Mouse (Mus musculus) hindbrain, embryonic 11.5 days (tissue): ENCODE data around the gene Mta3. TPM values are rescaled to one million over a fixed set of nuclear protein-coding genes. Genes with fewer than 3 reads are reported as not detected.

ENCODE experiments used
- ATAC-seq: fragments of 200-750 bp; cut with Nextera tagmentation; 2 replicates; pipeline ENCODE4 v1.8.0; 2017; ENCODE audit warnings: mild to moderate bottlenecking, moderate TSS enrichment, moderate library complexity; ENCODE audit not compliant: low FRiP score
- DNase-seq: peaks from one replicate; pipeline ENCODE4 v3.0.0-alpha.2; 2015; ENCODE audit warnings: low spot score
- H3K27ac ChIP-seq: fragments of 300-500 bp; sonication (generic); 2 replicates; pipeline ENCODE4 v1.5.1; 2014; ENCODE audit warnings: mild to moderate bottlenecking, low read depth, low read length
- H3K27me3 ChIP-seq: fragments of 300-500 bp; sonication (generic); 2 replicates; pipeline ENCODE4 v1.6.1; 2014; ENCODE audit warnings: mild to moderate bottlenecking, low read length, moderate library complexity, mixed read lengths; ENCODE audit not compliant: control insufficient read depth, insufficient read depth
- H3K36me3 ChIP-seq: fragments of 300-500 bp; sonication (generic); 2 replicates; pipeline ENCODE4 v1.6.1; 2014; ENCODE audit warnings: mild to moderate bottlenecking, low read length, moderate library complexity, mixed read lengths; ENCODE audit not compliant: control insufficient read depth, insufficient read depth
- H3K4me1 ChIP-seq: fragments of 300-500 bp; sonication (generic); replicated peaks from 2 replicates; pipeline ENCODE4 v1.6.1; 2014; ENCODE audit warnings: low read length, mixed read lengths; ENCODE audit not compliant: control insufficient read depth, insufficient read depth
- H3K4me2 ChIP-seq: fragments of 300-500 bp; sonication (generic); replicated peaks from 2 replicates; pipeline ENCODE4 v1.6.1; 2014; ENCODE audit warnings: mild to moderate bottlenecking, low read depth, low read length
- H3K4me3 ChIP-seq: fragments of 300-500 bp; sonication (generic); 2 replicates; pipeline ENCODE4 v1.5.1; 2014; ENCODE audit warnings: low read depth, low read length
- H3K9ac ChIP-seq: fragments of 300-500 bp; sonication (generic); 2 replicates; pipeline ENCODE4 v1.6.1; 2014; ENCODE audit warnings: low read depth, low read length
- H3K9me3 ChIP-seq: fragments of 300-500 bp; sonication (generic); 2 replicates; pipeline ENCODE4 v1.6.1; 2016; ENCODE audit warnings: low read length; ENCODE audit not compliant: control insufficient read depth
- WGBS: fragments of 180-500 bp; shearing (Covaris S2); extraction: QIAGEN DNeasy Blood & Tissue Kit; methylation state at CpG from one replicate; pipeline ENCODE4 v1.1.7; 2014; 5-methylcytosine and 5-hydroxymethylcytosine counted together
- polyA plus RNA-seq: library from polyadenylated mRNA; unstranded; fragments of >200 nt; fragmentation: Nextera tagmentation; extraction: Ambion mirVana; gene quantifications from 2 replicates; pipeline ENCODE4 v1.2.1, GENCODE M21; 2014

Gene Mta3
- polyA plus RNA-seq, 1 experiment from 2014 or later: 41.7 TPM

- no peaks in the 10 kb centered on the region for H3K4me1 ChIP-seq
- no peak overlapping the region for H3K4me2 ChIP-seq
- H3K4me3 ChIP-seq: no peak overlapping the region
- no peak for DNase-seq
- H3K36me3 ChIP-seq: no peaks in the 10 kb centered on the region
- ATAC-seq: no peak
- no peaks in the 10 kb centered on the region for H3K27me3 ChIP-seq
- H3K9ac ChIP-seq: no peak overlapping the region
- H3K27ac ChIP-seq: no peak overlapping the region
- no peaks in the 10 kb centered on the region for H3K9me3 ChIP-seq
- WGBS: 92% methylated on average over 8 of the region's 8 CpGs
Observed at GRCm38 (mm10) chr17:83737775-83738174, 31.8 kb downstream of the Mta3 start.

- DNase-seq (no peak), ATAC-seq (no peak)
- H3K9ac ChIP-seq: no peak overlapping the region
- no peak overlapping the region for H3K4me2 ChIP-seq
- no peaks in the 10 kb centered on the region for H3K4me1 ChIP-seq
- no peaks in the 10 kb centered on the region for H3K36me3 ChIP-seq
- no peaks in the 10 kb centered on the region for H3K9me3 ChIP-seq
- no peak overlapping the region for H3K27ac ChIP-seq
- H3K4me3 ChIP-seq: no peak overlapping the region
- no peaks in the 10 kb centered on the region for H3K27me3 ChIP-seq
- WGBS: 82% methylated on average over 7 of the region's 7 CpGs
Observed at GRCm38 (mm10) chr17:83740135-83740676, 34.2 kb downstream of the Mta3 start.

- Histone ChIP-seq H3K4me2 (no peak overlapping the region), H3K4me1 (no peaks in the 10 kb centered on the region), H3K9me3 (no peaks in the 10 kb centered on the region), H3K9ac (no peak overlapping the region), H3K27ac (no peak overlapping the region), H3K27me3 (no peaks in the 10 kb centered on the region), H3K36me3 (no peaks in the 10 kb centered on the region), H3K4me3 (no peak overlapping the region)
- DNase-seq: no peak
- 85% methylated on average over 6 of the region's 6 CpGs for WGBS
- ATAC-seq: no peak
Observed at GRCm38 (mm10) chr17:83741243-83741642, 35.3 kb downstream of the Mta3 start.

- Histone ChIP-seq H3K4me3 (no peak overlapping the region), H3K9me3 (no peaks in the 10 kb centered on the region), H3K27ac (no peak overlapping the region), H3K4me1 (no peaks in the 10 kb centered on the region), H3K27me3 (no peaks in the 10 kb centered on the region), H3K36me3 (no peaks in the 10 kb centered on the region), H3K9ac (no peak overlapping the region), H3K4me2 (no peak overlapping the region)
- no peak for ATAC-seq
- WGBS: 96% methylated on average over 11 of the region's 11 CpGs
- DNase-seq: no peak
Observed at GRCm38 (mm10) chr17:83744231-83744824, 38.4 kb downstream of the Mta3 start.

GRCm38 (mm10) chr17:83747405-83748160 is 41.6 kb downstream of the Mta3 start:
- no peak for ATAC-seq
- Histone ChIP-seq H3K36me3 (no peaks in the 10 kb centered on the region), H3K9ac (no peak overlapping the region), H3K27ac (no peak overlapping the region), H3K4me1 (no peaks in the 10 kb centered on the region), H3K27me3 (no peaks in the 10 kb centered on the region), H3K4me2 (no peak overlapping the region), H3K4me3 (no peak overlapping the region), H3K9me3 (no peaks in the 10 kb centered on the region)
- WGBS: 90% methylated on average over 10 of the region's 10 CpGs
- DNase-seq: no peak

- ATAC-seq (no peak), DNase-seq (no peak)
- no peaks in the 10 kb centered on the region for H3K4me1 ChIP-seq
- H3K9ac ChIP-seq: no peak overlapping the region
- H3K9me3 ChIP-seq: no peaks in the 10 kb centered on the region
- H3K4me3 ChIP-seq: no peak overlapping the region
- H3K36me3 ChIP-seq: no peaks in the 10 kb centered on the region
- H3K27ac ChIP-seq: no peak overlapping the region
- WGBS: 87% methylated on average over 5 of the region's 5 CpGs
- no peak overlapping the region for H3K4me2 ChIP-seq
- H3K27me3 ChIP-seq: no peaks in the 10 kb centered on the region
Observed at GRCm38 (mm10) chr17:83750216-83750950, 44.4 kb downstream of the Mta3 start.

- Histone ChIP-seq H3K27ac (no peak overlapping the region), H3K4me2 (no peak overlapping the region), H3K9ac (no peak overlapping the region), H3K4me3 (no peak overlapping the region), H3K4me1 (no peaks in the 10 kb centered on the region), H3K27me3 (no peaks in the 10 kb centered on the region), H3K9me3 (no peaks in the 10 kb centered on the region), H3K36me3 (no peaks in the 10 kb centered on the region)
- ATAC-seq (no peak), DNase-seq (no peak)
- 53% methylated on average over 11 of the region's 11 CpGs for WGBS
Observed at GRCm38 (mm10) chr17:83753112-83753899, 47.3 kb downstream of the Mta3 start.

- 90% methylated on average over 10 of the region's 10 CpGs for WGBS
- no peak for ATAC-seq
- no peaks in the 10 kb centered on the region for H3K4me1 ChIP-seq
- H3K9me3 ChIP-seq: no peaks in the 10 kb centered on the region
- no peak overlapping the region for H3K4me2 ChIP-seq
- H3K9ac ChIP-seq: no peak overlapping the region
- DNase-seq: no peak
- no peaks in the 10 kb centered on the region for H3K36me3 ChIP-seq
- no peaks in the 10 kb centered on the region for H3K27me3 ChIP-seq
- no peak overlapping the region for H3K27ac ChIP-seq
- H3K4me3 ChIP-seq: no peak overlapping the region
Observed at GRCm38 (mm10) chr17:83758096-83758495, 52.1 kb downstream of the Mta3 start.
